Mouse (Mus musculus) ovary, postnatal 14 days (tissue): ENCODE measurements around the gene Slc35b1.

Source experiments
- DNase-seq: peaks from one replicate; pipeline ENCODE4 v3.0.0; 2022; ENCODE audit warnings: low spot score

Slc35b1 gene

GRCm38 (mm10) chr11:95431344-95431743 lies 46.9 kb downstream of the Slc35b1 start:
- no peak for DNase-seq

- DNase-seq = no peak
Measured at GRCm38 (mm10) chr11:95432194-95432593, 47.7 kb downstream of the Slc35b1 start.
